Mouse (Mus musculus): ENCODE results near the gene Cnnm2.
A peak's percentile ranks its signal among the peaks of the same experiment; 100 is the strongest.

Cnnm2 gene

GRCm38 (mm10) chr19:46799903-46800583 is 38.6 kb downstream of the Cnnm2 start:
- DNase-seq (ENCODE audit: low read depth) = no peak

- no peak for DNase-seq (ENCODE audit: low read depth)
Measured at GRCm38 (mm10) chr19:46801492-46801891, 40.1 kb downstream of the Cnnm2 start.

GRCm38 (mm10) chr19:46802306-46802705 is 40.9 kb downstream of the Cnnm2 start:
- DNase-seq (ENCODE audit: low read depth) = no peak

GRCm38 (mm10) chr19:46803732-46804131 is 42.3 kb downstream of the Cnnm2 start:
- no peak for DNase-seq (ENCODE audit: low read depth)

GRCm38 (mm10) chr19:46804751-46805150 is 43.4 kb downstream of the Cnnm2 start:
- DNase-seq (ENCODE audit: low read depth) = no peak

GRCm38 (mm10) chr19:46805933-46806688 is 44.7 kb downstream of the Cnnm2 start:
- no peak for DNase-seq (ENCODE audit: low read depth)

GRCm38 (mm10) chr19:46808261-46808660 is 46.9 kb downstream of the Cnnm2 start:
- no peak for DNase-seq (ENCODE audit: low read depth)

GRCm38 (mm10) chr19:46809031-46809430 is 47.6 kb downstream of the Cnnm2 start:
- no peak for DNase-seq (ENCODE audit: low read depth)

- DNase-seq (ENCODE audit: low read depth) = peak; percentile 43
Measured at GRCm38 (mm10) chr19:46819276-46819675, 57.9 kb downstream of the Cnnm2 start.

GRCm38 (mm10) chr19:46822491-46822890 is 61.1 kb downstream of the Cnnm2 start:
- no peak for DNase-seq (ENCODE audit: low read depth)

GRCm38 (mm10) chr19:46823759-46824158 is 62.4 kb downstream of the Cnnm2 start:
- no peak for DNase-seq (ENCODE audit: low read depth)

GRCm38 (mm10) chr19:46824867-46825266 is 63.5 kb downstream of the Cnnm2 start:
- DNase-seq (ENCODE audit: low read depth) = no peak

GRCm38 (mm10) chr19:46827654-46828165 is 66.3 kb downstream of the Cnnm2 start:
- DNase-seq (ENCODE audit: low read depth) = no peak

- DNase-seq (ENCODE audit: low read depth) = no peak
Measured at GRCm38 (mm10) chr19:46828961-46829360, 67.6 kb downstream of the Cnnm2 start.

- no peak for DNase-seq (ENCODE audit: low read depth)
Measured at GRCm38 (mm10) chr19:46831381-46831780, 70.0 kb downstream of the Cnnm2 start.

- DNase-seq (ENCODE audit: low read depth) = no peak
Measured at GRCm38 (mm10) chr19:46834301-46834700, 72.9 kb downstream of the Cnnm2 start.

- DNase-seq (ENCODE audit: low read depth) = no peak
Measured at GRCm38 (mm10) chr19:46835339-46835738, 73.9 kb downstream of the Cnnm2 start.

- DNase-seq (ENCODE audit: low read depth) = no peak
Measured at GRCm38 (mm10) chr19:46836085-46836484, 74.7 kb downstream of the Cnnm2 start.

GRCm38 (mm10) chr19:46837290-46838079 is 76.1 kb downstream of the Cnnm2 start:
- peak; percentile 25 for DNase-seq (ENCODE audit: low read depth)

GRCm38 (mm10) chr19:46841016-46841415 is 79.6 kb downstream of the Cnnm2 start:
- no peak for DNase-seq (ENCODE audit: low read depth)

GRCm38 (mm10) chr19:46843030-46843429 is 81.6 kb downstream of the Cnnm2 start:
- no peak for DNase-seq (ENCODE audit: low read depth)

- no peak for DNase-seq (ENCODE audit: low read depth)
Measured at GRCm38 (mm10) chr19:46846056-46846455, 84.7 kb downstream of the Cnnm2 start.
